Mouse (Mus musculus) lung, embryonic 15.5 days (tissue): ENCODE data around the gene Sv2c. TPM values are rescaled to one million over a fixed set of nuclear protein-coding genes. Genes with fewer than 3 reads are reported as not detected.

Experiments
- ATAC-seq: fragments of 200-750 bp; cut with Nextera tagmentation; 2 replicates; pipeline ENCODE4 v1.8.0; 2017; ENCODE audit warnings: moderate number of reproducible peaks, borderline replicate concordance; ENCODE audit not compliant: low FRiP score, low TSS enrichment; ENCODE audit errors: extremely low read depth
- H3K27ac ChIP-seq: fragments of 300-500 bp; sonication (generic); 2 replicates; pipeline ENCODE4 v1.5.1; 2015; ENCODE audit warnings: moderate library complexity, mild to moderate bottlenecking, inconsistent platforms
- H3K27me3 ChIP-seq: fragments of 300-500 bp; sonication (generic); 2 replicates; pipeline ENCODE4 v1.6.1; 2015; ENCODE audit warnings: inconsistent platforms
- H3K36me3 ChIP-seq: fragments of 300-500 bp; sonication (generic); 2 replicates; pipeline ENCODE4 v1.6.1; 2015; ENCODE audit warnings: inconsistent platforms
- H3K4me1 ChIP-seq: fragments of 300-500 bp; sonication (generic); 2 replicates; pipeline ENCODE4 v1.6.1; 2015; ENCODE audit warnings: inconsistent platforms
- H3K4me2 ChIP-seq: fragments of 300-500 bp; sonication (generic); 2 replicates; pipeline ENCODE4 v1.6.1; 2015; ENCODE audit warnings: inconsistent platforms, mild to moderate bottlenecking, moderate library complexity
- H3K4me3 ChIP-seq: fragments of 300-500 bp; sonication (generic); 2 replicates; pipeline ENCODE4 v1.5.1; 2015; ENCODE audit warnings: mild to moderate bottlenecking, inconsistent platforms
- H3K9ac ChIP-seq: fragments of 300-500 bp; sonication (generic); 2 replicates; pipeline ENCODE4 v1.6.1; 2015; ENCODE audit warnings: inconsistent platforms
- H3K9me3 ChIP-seq: fragments of 300-500 bp; sonication (generic); 2 replicates; pipeline ENCODE4 v1.6.1; 2016; ENCODE audit warnings: inconsistent platforms
- WGBS: fragments of 180-500 bp; shearing (Covaris S2); methylation state at CpG from one replicate; pipeline ENCODE4 v1.1.7; 2015; 5-methylcytosine and 5-hydroxymethylcytosine counted together
- polyA plus RNA-seq: library from polyadenylated mRNA; unstranded; fragments of >200 nt; fragmentation: Nextera tagmentation; extraction: Ambion mirVana; gene quantifications from 2 replicates; pipeline ENCODE4 v1.2.1, GENCODE M21; 2015

Sv2c gene
- polyA plus RNA-seq, 1 experiment from 2014 or later = 1.3 TPM

DNA sequence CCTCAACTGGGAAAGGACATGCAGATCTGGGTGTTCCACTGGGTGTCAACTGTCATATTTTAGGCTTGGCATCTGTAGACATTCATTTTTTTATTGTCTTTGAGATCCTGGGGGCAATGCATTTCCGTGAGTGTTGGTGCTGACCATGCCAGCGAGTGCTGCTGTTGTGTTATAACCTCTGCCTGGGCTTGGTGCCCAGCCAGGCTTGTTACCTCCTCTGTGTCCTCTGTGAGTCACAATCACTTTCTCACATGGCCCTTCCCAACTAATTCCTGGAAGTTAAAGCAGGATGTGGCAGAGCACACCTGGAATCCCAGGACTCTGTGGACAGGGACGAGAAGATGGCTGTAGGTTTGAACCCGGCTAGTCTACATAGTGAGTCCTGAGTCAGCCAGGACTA is 209.8 kb downstream of the Sv2c start:
- Histone ChIP-seq H3K36me3 (no peaks in the 10 kb centered on the region), H3K27ac (no peak overlapping the region), H3K9me3 (no peaks in the 10 kb centered on the region), H3K4me3 (no peak overlapping the region), H3K9ac (no peak overlapping the region), H3K27me3 (no peaks in the 10 kb centered on the region), H3K4me1 (no peaks in the 10 kb centered on the region), H3K4me2 (no peak overlapping the region)
- ATAC-seq = no peak
- 65% methylated on average over 4 of the region's 4 CpGs for WGBS

DNA sequence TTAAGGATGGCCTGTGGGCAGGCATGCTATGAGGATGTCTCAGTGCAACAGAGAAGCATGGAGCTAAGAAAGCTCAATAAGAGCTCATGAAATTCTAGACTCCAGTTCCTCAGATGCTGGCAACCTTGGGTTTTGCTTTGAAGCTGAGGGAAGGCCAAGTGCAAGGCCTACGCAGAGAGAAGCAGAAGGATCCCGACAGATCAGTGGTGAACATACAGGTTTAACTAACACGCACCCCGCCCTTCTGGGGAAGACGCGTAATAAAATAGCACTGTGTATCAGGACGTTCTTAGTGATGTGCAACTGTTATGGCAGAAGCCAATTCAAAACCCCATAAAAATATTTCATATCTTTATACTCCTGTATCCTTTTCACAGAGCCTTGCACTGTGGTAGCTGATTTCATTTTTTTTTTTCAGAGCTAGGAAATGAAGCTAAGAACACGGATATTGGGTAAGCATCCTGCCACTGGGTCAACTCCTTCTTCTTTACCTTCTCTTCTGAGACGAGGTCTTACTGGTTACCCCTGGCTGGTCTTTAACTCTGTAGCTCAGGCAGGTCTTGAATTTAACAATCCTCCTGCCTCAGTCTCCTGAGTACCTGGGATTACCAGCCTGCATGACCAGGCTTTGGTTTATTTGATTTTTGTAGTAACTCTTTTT is 213.6 kb downstream of the Sv2c start:
- Histone ChIP-seq H3K9me3 (no peaks in the 10 kb centered on the region), H3K27ac (no peak overlapping the region), H3K27me3 (no peaks in the 10 kb centered on the region), H3K4me3 (no peak overlapping the region), H3K9ac (no peak overlapping the region), H3K36me3 (no peaks in the 10 kb centered on the region), H3K4me1 (no peaks in the 10 kb centered on the region), H3K4me2 (no peak overlapping the region)
- 87% methylated on average over 9 of the region's 9 CpGs for WGBS
- ATAC-seq = no peak

DNA sequence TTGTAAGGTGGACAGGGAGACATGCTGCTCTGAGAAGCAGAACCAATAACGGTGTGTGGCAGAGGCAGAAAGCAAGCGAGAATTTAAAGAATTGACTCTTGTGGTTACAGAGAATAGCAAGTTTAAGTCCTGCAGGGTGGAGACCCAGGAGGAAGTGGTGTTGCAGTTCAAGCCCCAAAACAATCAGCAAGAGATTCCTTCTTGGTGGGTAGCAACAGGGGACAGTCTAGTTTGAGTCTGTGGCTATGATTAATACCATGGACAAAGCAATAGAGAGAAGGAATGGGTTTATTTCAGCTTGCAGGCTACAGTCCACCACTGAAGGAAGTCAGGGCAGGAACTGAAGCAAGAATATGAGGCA is 219.4 kb downstream of the Sv2c start:
- H3K4me3 ChIP-seq = no peak overlapping the region
- H3K9me3 ChIP-seq = no peaks in the 10 kb centered on the region
- H3K27me3 ChIP-seq = no peaks in the 10 kb centered on the region
- no peak overlapping the region for H3K27ac ChIP-seq
- H3K4me1 ChIP-seq = no peaks in the 10 kb centered on the region
- 86% methylated on average over 2 of the region's 2 CpGs for WGBS
- no peaks in the 10 kb centered on the region for H3K36me3 ChIP-seq
- no peak overlapping the region for H3K9ac ChIP-seq
- no peak overlapping the region for H3K4me2 ChIP-seq
- no peak for ATAC-seq

DNA sequence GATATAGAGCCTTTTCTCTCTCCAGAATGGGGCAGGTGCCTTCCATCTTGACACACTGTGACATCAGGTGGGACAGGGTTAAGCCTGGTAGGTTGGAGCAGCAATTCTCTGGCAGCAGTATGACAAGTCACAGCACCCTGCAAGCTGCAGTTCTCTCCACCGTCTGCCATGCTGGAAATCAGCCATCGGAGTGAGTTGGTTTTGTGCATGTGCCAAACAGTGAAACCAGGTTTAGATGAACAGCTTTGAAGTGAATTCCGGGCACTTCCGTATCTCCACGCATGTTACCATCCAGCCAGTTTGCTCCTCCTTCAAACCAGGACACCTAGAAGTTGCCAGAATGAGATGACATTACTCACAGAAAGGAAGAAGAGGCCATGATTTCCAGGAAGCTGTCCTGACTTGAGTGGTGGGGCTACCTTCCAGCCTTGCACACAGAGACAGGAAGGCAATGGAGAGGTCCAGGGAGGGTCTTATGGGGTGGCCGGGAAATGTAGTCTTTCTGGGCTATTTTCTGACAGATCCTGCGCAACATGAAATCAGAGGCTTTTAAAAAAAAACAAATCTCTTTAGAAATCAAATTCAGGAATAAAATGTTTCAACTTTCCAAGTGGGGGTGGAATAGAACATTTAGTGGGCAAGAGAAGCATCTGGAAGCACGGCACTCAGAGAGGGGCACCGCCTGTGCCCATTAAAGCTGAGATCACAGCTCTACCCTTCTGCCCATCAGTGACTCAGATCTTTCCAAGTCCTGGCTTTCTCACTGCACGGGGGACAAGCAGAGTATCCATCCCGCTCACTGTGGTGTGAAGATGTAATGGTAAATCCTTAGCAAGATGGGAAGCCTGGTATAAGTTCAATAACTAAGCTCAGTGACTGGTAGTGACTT is 220.0 kb downstream of the Sv2c start:
- Histone ChIP-seq H3K4me3 (no peak overlapping the region), H3K9me3 (no peaks in the 10 kb centered on the region), H3K4me2 (no peak overlapping the region), H3K27ac (no peak overlapping the region), H3K27me3 (no peaks in the 10 kb centered on the region), H3K36me3 (no peaks in the 10 kb centered on the region), H3K4me1 (no peaks in the 10 kb centered on the region), H3K9ac (no peak overlapping the region)
- no peak for ATAC-seq
- 77% methylated on average over 11 of the region's 11 CpGs for WGBS

DNA sequence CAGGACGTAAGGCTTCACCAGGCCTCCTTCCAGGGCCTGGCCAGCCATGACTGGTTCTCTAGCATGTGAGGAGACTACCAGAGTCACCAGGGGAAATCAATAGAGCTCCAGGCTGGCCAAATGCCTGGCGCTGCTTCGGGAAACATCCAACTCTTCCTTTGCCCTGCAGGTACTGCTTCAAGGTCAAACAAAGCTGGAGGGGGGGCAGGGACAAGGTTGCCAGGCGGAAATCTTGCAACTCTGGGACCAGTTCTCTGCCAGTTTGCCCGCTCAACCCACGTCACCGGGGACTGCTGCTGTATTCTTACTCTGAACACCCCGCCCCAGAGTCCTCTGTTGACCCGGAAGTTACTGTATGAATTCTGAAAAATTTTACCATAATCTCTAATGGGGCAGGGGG is 222.1 kb downstream of the Sv2c start:
- no peak overlapping the region for H3K4me3 ChIP-seq
- H3K4me2 ChIP-seq = no peak overlapping the region
- H3K9me3 ChIP-seq = no peaks in the 10 kb centered on the region
- H3K27me3 ChIP-seq = no peaks in the 10 kb centered on the region
- H3K27ac ChIP-seq = no peak overlapping the region
- H3K4me1 ChIP-seq = no peaks in the 10 kb centered on the region
- ATAC-seq = no peak
- H3K9ac ChIP-seq = no peak overlapping the region
- no peaks in the 10 kb centered on the region for H3K36me3 ChIP-seq
- WGBS = 70% methylated on average over 9 of the region's 9 CpGs

DNA sequence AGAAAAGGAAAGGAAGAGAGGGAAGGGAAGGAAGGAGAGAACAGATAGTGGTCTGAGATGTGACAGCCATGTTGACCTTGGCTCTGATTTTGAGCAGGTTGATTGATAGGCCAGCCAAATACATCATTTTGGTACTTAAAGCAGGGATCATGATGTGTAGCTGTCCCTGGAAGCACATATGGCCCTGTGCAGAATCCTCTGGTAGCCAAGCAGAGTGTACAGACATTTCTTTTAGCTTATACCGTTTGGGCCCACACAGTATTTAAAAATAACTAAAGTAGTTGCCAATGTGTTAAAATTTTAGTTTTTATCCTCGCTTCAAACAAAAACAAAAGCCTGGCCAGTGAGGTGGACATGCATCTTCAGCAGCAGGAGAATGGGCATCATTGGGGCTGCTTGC is 223.1 kb downstream of the Sv2c start:
- no peaks in the 10 kb centered on the region for H3K27me3 ChIP-seq
- no peak overlapping the region for H3K4me3 ChIP-seq
- no peaks in the 10 kb centered on the region for H3K9me3 ChIP-seq
- no peak for ATAC-seq
- WGBS = 74% methylated on average over 2 of the region's 2 CpGs
- no peak overlapping the region for H3K27ac ChIP-seq
- no peaks in the 10 kb centered on the region for H3K36me3 ChIP-seq
- H3K9ac ChIP-seq = no peak overlapping the region
- H3K4me2 ChIP-seq = no peak overlapping the region
- H3K4me1 ChIP-seq = no peaks in the 10 kb centered on the region

Other genes starting within 250 kb of the Sv2c start
- gene Iqgap2, start 240.7 kb downstream of the Sv2c start, polyA plus RNA-seq = 6.2 and 6.8 TPM in 2 replicates
- gene Gm20075, start 51.2 kb downstream of the Sv2c start, polyA plus RNA-seq = 22.8 and 23.6 TPM in 2 replicates
- gene Gm17190, start 50.5 kb downstream of the Sv2c start, polyA plus RNA-seq = not detected in 2 replicates